Mouse (Mus musculus): ENCODE data around the gene Efcab2.
A peak's percentile ranks its signal among the peaks of the same experiment; 100 is the strongest.

The Efcab2 gene

DNA sequence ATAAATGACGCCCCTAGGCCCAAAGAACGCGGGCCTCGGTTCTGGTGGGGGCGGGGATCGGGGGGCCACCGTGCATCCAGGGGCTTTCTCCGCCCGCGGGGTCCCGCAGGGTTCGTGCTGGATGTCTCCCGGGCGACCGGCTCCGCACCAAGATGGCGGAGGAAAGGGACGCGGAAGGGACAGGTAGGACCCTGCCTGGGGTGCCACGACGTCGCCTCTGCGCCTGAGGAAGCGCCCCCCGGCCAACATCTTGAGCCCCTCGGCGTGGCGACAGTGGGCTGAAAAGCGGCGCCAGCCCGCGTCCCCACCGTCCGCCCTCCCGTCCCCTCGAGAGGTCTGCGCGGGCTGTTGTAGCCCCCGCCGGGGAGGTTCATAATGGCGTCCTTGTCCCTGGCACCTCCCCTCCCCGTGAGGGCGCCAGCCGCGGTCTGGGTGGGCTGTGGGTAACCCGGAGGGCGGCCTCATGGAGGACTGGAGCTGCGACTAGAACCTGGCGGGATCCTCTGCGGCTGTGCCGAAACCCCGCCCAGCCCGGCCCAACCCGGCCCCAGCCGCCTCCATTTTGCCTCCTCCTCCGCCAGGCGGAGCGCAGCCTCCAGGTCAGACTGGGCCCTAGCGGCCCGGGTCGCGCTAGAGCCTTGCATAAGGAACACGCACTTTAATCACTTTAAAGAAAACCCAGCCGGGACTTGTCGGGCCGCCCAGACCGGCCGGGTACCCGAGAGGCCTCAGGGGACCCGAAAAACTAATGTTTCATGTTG, at the start of gene Efcab2:
Efcab2 (plus strand) TSS at position 135 of the 761 bp plus-strand sequence.
- DNase-seq: peak; percentile 93

- no peak for DNase-seq
Measured at GRCm38 (mm10) chr1:178357776-178358710, 47.8 kb upstream of the Efcab2 start.

DNA sequence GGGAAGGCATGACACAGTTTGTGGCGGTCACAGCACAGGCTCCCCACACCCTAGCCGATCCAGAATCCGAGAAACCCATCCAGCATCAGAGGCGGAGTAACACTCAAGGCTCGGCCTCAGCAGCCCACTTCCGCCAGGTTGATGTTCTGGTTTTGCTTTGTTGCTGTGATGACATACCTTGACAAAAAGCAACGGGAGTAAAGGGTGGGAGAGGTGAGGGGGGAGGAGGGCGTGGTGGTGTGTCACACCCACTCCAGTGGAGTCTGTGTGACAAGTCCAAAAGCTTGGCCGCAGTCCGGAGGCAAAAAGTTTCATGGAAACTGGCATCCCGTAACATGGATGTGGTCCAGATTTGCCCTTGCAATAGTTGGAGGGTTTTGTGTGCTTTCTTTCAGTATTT, 45.6 kb upstream of the Efcab2 start:
- DNase-seq: no peak

GRCm38 (mm10) chr1:178360702-178361101, 45.2 kb upstream of the Efcab2 start:
- no peak for DNase-seq

DNA sequence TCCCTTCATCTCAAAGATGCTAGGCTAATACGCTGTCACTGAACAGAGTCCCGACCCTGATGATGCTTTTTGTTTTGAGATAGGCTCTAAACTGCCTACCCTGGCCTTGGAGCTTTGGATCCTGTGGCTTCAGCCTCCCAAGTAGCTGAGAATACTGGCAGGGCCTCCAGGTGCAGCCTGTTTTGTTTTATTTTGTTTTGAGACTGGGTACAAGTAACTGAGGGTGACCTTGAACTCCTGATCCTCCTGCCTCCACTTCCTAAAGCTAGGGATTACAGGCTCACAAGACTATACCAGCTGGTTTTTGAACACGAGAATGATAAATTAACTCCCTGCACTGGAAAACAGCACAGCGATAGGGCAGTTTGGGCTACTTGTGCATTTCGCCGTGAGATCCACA, 40.7 kb upstream of the Efcab2 start:
- no peak for DNase-seq

GRCm38 (mm10) chr1:178368121-178368520, 37.8 kb upstream of the Efcab2 start:
- DNase-seq: no peak

GRCm38 (mm10) chr1:178368548-178369271, 37.2 kb upstream of the Efcab2 start:
- DNase-seq: peak; percentile 86 to 93

DNA sequence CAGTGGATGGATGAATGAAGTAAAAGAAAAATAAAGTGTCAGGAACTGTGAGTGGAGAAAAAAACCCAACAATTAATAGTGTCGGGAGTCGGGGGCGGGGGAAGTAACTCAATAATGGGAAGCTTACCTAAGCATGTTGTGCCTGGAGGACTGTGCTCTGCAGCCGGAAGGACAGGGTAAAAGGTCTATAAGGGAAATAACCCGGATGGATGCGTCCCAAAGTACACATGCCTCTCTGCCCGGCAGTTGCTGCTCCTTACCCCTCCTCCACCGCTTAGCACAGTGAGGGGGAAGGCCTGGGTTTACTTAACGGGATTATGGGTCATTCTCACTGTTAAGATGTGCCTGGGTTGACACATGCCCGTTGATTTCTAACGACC, 36.6 kb upstream of the Efcab2 start:
- DNase-seq: peak in 1 of 2 experiments; percentile 45

DNA sequence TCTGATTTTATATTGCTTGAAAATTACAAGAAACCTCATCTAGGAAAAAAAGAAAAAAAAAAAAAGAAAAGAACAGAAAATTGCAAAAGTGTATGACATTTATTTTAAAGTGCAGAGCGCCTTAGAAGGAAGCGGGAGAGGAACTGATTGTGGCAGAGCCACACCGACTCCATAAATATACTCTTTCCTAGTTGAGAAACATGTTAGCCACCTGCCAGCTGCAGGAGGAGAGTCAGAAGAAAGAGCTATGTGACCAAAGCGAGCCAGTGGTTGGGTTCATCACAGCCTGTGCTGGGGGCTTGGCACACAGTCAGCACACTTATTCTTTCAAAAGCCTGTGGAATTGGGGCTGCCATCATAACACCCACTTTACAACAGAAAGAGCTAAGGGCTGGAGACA, 33.2 kb upstream of the Efcab2 start:
- no peak for DNase-seq

GRCm38 (mm10) chr1:178375381-178375780, 30.5 kb upstream of the Efcab2 start:
- no peak for DNase-seq

GRCm38 (mm10) chr1:178376061-178376460, 29.8 kb upstream of the Efcab2 start:
- DNase-seq: no peak

DNA sequence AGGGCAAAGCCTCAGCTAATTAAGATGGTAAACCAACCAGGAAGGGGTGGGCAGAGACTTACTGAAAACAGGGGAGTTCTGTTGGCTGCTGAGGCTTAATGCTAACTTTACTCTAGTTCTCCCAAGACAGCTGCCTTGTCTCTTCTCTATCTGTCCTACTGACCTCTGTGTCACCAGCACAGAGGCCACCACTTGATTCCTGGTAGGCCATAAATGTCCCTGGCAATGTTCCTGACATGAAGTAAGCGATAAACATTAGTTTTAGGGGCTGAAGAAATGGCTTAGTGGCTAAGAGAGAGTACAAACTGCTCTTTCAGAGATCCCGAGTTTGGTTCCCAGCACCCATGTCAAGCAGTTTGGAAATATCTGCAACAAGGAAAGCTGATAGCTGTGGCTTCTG, 29.0 kb upstream of the Efcab2 start:
- DNase-seq: no peak

GRCm38 (mm10) chr1:178378115-178378514, 27.8 kb upstream of the Efcab2 start:
- no peak for DNase-seq

DNA sequence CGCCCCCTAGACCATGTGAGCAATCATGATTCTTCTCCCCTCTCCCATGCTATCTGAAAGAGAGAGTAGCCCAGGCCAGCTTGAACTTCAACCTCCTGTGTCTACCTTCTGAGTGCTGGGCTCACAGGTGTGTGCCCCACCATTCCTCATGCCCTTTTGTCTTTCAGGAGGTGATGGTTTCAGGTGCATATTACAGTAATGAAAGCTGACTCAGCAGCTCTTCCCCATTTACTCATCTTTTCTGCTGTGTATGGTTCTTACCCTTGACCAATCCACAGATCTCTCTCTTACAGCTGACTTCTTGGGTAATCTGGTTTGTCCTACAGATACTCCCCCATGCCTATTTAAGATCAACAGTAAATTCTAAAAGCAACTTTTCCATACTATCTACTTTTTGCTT, 26.7 kb upstream of the Efcab2 start:
- no peak for DNase-seq

DNA sequence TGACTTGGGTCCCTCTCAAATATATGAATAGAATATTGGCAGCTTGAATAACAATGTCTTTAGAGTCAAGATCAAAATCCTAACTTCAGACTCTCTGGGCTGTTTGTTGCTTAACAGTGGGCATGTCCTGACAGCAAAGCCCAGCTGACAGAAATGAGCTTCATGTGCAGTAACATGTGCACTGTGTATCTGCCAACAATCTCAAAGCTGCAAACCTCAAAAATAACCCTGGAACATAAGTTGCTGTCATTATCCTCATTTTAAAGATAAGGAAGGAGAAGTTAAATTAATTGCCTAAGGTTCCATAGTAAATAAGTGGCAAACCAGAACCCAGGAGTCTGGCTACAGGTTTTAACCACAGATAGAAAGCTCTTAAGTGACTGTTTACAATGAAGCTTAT, 23.7 kb upstream of the Efcab2 start:
- no peak for DNase-seq

GRCm38 (mm10) chr1:178388802-178389201, 17.1 kb upstream of the Efcab2 start:
- DNase-seq: no peak

DNA sequence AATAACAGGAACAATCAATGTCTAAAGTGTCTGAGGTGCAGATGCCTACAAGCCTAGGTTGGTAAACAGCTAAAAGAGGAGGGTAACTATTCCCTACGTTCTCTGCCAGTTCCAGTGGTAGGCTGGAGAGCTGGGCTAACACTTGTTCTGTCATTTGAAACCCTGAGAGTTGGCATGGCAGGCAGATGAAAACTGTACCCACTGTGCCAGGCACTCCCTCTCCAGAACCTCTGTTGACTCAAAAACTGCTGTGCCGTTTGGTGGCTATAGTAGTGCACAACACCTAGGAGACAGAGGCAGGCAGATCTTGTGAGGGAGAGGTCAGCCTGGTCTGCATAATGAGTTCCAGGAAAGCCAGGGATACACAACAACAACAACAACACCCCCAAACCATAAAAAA, 16.5 kb upstream of the Efcab2 start:
- DNase-seq: no peak

GRCm38 (mm10) chr1:178392970-178393369, 12.9 kb upstream of the Efcab2 start:
- DNase-seq: no peak

DNA sequence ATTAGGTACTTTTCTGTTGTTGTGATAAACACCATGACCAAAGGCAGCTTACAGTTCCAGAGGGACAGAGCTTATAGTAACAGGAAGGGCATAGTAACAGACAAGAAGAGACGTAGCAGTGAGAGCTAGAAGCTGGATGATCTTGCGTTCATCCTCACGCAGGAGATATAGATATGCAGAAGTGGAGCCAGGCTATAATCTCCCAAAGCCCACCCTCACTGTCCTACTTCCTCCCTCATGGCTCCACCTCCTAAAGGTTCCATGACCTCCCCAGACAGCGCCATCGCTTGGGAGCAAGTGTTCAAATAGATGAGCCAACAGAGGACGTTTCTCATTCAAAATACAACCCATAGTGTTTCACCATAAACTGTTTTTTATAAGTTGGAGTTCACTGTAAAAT, 10.8 kb upstream of the Efcab2 start:
- no peak for DNase-seq

GRCm38 (mm10) chr1:178396383-178396782, 9.5 kb upstream of the Efcab2 start:
- no peak for DNase-seq

DNA sequence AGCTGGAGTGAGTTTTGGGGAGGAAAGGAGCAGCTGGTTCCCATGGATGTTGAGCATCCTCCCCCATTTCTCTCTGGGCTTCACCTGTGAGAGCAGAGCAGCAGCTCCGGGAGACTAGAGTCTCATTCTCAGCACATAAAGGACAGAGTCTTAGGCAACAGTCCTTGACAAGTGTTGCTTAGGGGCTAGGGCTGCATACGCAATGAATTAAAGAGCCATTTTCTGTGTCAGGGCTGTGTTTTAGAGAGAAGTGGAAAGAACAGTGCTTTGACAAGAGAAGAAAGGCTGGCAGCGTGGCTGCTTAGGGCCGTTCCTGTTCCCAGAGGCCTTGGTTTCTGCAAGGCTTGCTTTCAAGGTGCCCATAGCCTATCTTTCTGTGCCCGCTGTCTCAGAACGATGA, 6.0 kb upstream of the Efcab2 start:
- DNase-seq: no peak

DNA sequence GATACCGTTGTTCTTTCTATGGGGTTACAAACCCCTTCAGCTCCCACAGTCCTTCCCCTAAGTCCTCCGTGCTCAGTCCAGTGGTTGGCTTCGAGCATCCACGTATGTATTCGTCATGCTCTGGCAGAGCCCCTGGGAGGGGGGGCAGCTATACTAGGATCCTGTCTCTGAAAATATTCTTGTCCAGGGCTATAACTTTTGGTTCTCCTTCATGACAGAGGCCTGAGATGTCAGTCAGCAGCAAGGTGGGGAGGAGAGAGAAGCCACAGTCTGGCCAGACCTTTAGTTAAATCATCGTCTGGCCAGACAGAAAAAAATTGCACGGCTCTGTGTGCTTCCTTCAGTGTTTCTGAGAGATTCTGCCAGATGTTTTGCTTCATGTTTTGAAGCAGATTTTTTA, 5.2 kb upstream of the Efcab2 start:
- no peak for DNase-seq

DNA sequence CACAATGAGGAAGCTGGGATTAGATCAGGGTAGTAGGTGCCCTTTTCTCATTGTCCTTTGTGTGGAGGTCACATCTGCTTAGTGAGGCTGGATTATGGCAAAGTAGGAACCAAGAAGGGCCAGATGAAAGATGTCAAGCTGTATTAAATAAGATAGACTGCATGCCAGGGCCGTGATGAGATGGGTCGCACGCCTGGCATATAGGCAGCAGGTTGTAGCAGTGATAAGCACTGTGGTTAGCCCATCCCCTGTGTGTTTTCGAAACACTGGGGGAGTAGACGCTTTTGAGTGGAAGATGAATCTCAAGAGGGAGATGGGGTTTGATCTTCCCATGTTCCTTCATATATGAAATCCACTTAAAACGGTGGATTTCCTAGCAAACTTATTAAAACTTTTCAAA, 3.9 kb upstream of the Efcab2 start:
- DNase-seq: no peak

Measured in thymus, postnatal 36 days (tissue).